Mouse (Mus musculus) large intestine, adult 2 months (tissue): ENCODE data around the gene Crebrf. TPM values are rescaled to one million over a fixed set of nuclear protein-coding genes. Genes with fewer than 3 reads are reported as not detected.

Source experiments
- DNase-seq: peaks from one replicate; pipeline ENCODE4 v3.0.0-alpha.2; 2012; ENCODE audit warnings: low read depth, low spot score
- WGBS: fragments of 180-500 bp; shearing (Covaris S2); methylation state at CpG from one replicate; pipeline ENCODE4 v1.1.7; 2018; 5-methylcytosine and 5-hydroxymethylcytosine counted together
- polyA plus RNA-seq: library from polyadenylated mRNA; depleted of rRNA; stranded (reverse); fragments of >200 nt; gene quantifications from 2 replicates; pipeline ENCODE4 v1.2.3, GENCODE M21; 2012; rRNA removed

Gene Crebrf
- polyA plus RNA-seq, 1 experiment: 2.7 TPM

- WGBS: 60% methylated on average over 6 of the region's 6 CpGs
- DNase-seq: no peak
Measured at GRCm38 (mm10) chr17:26797379-26798128, 82.1 kb downstream of the Crebrf start.

- 75% methylated on average over 3 of the region's 3 CpGs for WGBS
- no peak for DNase-seq
Measured at GRCm38 (mm10) chr17:26802886-26803285, 87.4 kb downstream of the Crebrf start.

GRCm38 (mm10) chr17:26812607-26813006 is 97.2 kb downstream of the Crebrf start:
- WGBS: 77% methylated on average over 2 of the region's 2 CpGs
- DNase-seq: no peak

- 78% methylated on average over 9 of the region's 9 CpGs for WGBS
- DNase-seq: no peak
Measured at GRCm38 (mm10) chr17:26813497-26813896, 98.0 kb downstream of the Crebrf start.

DNA sequence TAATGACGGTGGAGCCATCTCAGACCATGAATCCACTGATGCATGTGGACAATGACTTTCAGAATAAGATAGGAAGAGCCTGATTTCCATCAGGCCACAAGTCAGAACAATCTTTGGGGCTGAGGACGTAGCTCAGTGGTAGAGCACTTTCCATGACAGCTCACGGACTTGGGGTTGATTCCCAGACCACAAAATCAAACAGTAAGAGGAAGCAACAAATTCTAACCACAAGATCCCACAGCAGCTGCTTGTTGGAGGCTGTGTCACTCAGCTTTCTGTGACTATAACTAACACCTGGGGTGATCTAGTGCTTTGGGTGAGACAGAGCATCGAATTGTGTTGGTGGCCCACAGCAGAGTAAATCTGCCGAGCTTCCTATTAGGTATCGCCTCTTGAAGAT is 101.4 kb downstream of the Crebrf start:
- WGBS: 74% methylated on average over 6 of the region's 6 CpGs

GRCm38 (mm10) chr17:26817776-26818175 is 102.3 kb downstream of the Crebrf start:
- no peak for DNase-seq

More for the DNA sequence above, 101.4 kb downstream of the Crebrf start:
- no peak for DNase-seq

DNA sequence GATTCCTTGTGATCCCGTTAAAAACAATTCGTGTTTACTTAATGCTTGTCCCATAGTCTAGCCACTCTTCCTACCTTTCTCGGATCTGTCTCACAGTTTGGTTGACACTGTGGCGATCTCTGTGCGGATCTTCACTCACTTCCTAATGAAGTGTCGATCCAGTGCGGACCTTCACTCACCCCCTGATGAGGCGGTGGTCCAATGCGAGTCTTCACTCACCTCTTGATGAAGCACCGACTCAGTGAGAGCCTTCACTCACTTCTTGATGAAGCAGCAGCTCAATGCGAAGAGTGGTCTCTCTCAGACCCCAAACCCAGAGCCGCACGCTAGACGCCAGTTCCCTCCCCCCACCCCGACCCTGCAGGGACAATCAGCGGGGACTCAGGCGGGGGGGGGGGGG is 110.7 kb downstream of the Crebrf start:
- DNase-seq: no peak
- WGBS: 66% methylated on average over 16 of the region's 17 CpGs

Other genes starting within 250 kb of the Crebrf start
- gene Ergic1, start 154.2 kb upstream of the Crebrf start, polyA plus RNA-seq: 113 TPM in 2 replicates
- gene Dusp1, start 153.5 kb upstream of the Crebrf start, polyA plus RNA-seq: 23.4 and 33.5 TPM in 2 replicates
- gene Atp6v0e, start 52.4 kb upstream of the Crebrf start, polyA plus RNA-seq: 194 and 219 TPM in 2 replicates
- gene Bnip1, start 65.4 kb downstream of the Crebrf start, polyA plus RNA-seq: 23.6 and 25.8 TPM in 2 replicates
- not detected in 2 replicates for gene Nkx2-5, start 129.4 kb downstream of the Crebrf start, polyA plus RNA-seq
- 7.3 and 8.5 TPM in 2 replicates for gene Kifc5b, start 201.4 kb downstream of the Crebrf start, polyA plus RNA-seq
- gene Phf1, start 217.4 kb downstream of the Crebrf start, polyA plus RNA-seq: 36.2 and 38.6 TPM in 2 replicates
- 148 and 177 TPM in 2 replicates for gene Cuta, start 223.9 kb downstream of the Crebrf start, polyA plus RNA-seq
- 4.0 and 7.5 TPM in 2 replicates for gene Syngap1, start 225.6 kb downstream of the Crebrf start, polyA plus RNA-seq